Mouse (Mus musculus) heart, embryonic 12.5 days (tissue): ENCODE measurements around the gene Poc1b. TPM values are rescaled to one million over a fixed set of nuclear protein-coding genes. Genes with fewer than 3 reads are reported as not detected.

Experiments used
- ATAC-seq: fragments of 200-750 bp; cut with Nextera tagmentation; 2 replicates; pipeline ENCODE4 v1.8.0; 2017; ENCODE audit warnings: moderate TSS enrichment, moderate library complexity; ENCODE audit not compliant: insufficient number of reproducible peaks, low FRiP score
- H3K27ac ChIP-seq: fragments of 300-500 bp; sonication (generic); 2 replicates; pipeline ENCODE4 v1.5.1; 2016; ENCODE audit warnings: mild to moderate bottlenecking, moderate library complexity; ENCODE audit not compliant: poor library complexity, severe bottlenecking
- H3K27me3 ChIP-seq: fragments of 300-500 bp; sonication (generic); replicated peaks from 2 replicates; pipeline ENCODE4 v1.6.1; 2016; ENCODE audit warnings: mild to moderate bottlenecking, moderate library complexity
- H3K36me3 ChIP-seq: fragments of 300-500 bp; sonication (generic); 2 replicates; pipeline ENCODE4 v1.6.1; 2016; ENCODE audit warnings: mild to moderate bottlenecking, moderate library complexity
- H3K4me1 ChIP-seq: fragments of 300-500 bp; sonication (generic); replicated peaks from 2 replicates; pipeline ENCODE4 v1.6.1; 2016; ENCODE audit warnings: mild to moderate bottlenecking
- H3K4me2 ChIP-seq: fragments of 300-500 bp; sonication (generic); 2 replicates; pipeline ENCODE4 v1.6.1; 2016; ENCODE audit warnings: mild to moderate bottlenecking, moderate library complexity
- H3K4me3 ChIP-seq: fragments of 300-500 bp; sonication (generic); 2 replicates; pipeline ENCODE4 v1.5.1; 2016; ENCODE audit warnings: mild to moderate bottlenecking
- H3K9ac ChIP-seq: fragments of 300-500 bp; sonication (generic); 2 replicates; pipeline ENCODE4 v1.6.1; 2016; ENCODE audit warnings: mild to moderate bottlenecking, moderate library complexity
- H3K9me3 ChIP-seq: fragments of 300-500 bp; sonication (generic); replicated peaks from 2 replicates; pipeline ENCODE4 v1.6.1; 2016; ENCODE audit warnings: mild to moderate bottlenecking, moderate library complexity
- WGBS: fragments of 180-500 bp; shearing (Covaris S2); methylation state at CpG from one replicate; pipeline ENCODE4 v1.1.7; 2016; 5-methylcytosine and 5-hydroxymethylcytosine counted together
- polyA plus RNA-seq: library from polyadenylated mRNA; unstranded; fragments of >200 nt; fragmentation: Nextera tagmentation; extraction: Ambion mirVana; gene quantifications from 2 replicates; pipeline ENCODE4 v1.2.1, GENCODE M21; 2016

Gene Poc1b
- 11.2 and 12.0 TPM in 2 replicates for polyA plus RNA-seq

DNA sequence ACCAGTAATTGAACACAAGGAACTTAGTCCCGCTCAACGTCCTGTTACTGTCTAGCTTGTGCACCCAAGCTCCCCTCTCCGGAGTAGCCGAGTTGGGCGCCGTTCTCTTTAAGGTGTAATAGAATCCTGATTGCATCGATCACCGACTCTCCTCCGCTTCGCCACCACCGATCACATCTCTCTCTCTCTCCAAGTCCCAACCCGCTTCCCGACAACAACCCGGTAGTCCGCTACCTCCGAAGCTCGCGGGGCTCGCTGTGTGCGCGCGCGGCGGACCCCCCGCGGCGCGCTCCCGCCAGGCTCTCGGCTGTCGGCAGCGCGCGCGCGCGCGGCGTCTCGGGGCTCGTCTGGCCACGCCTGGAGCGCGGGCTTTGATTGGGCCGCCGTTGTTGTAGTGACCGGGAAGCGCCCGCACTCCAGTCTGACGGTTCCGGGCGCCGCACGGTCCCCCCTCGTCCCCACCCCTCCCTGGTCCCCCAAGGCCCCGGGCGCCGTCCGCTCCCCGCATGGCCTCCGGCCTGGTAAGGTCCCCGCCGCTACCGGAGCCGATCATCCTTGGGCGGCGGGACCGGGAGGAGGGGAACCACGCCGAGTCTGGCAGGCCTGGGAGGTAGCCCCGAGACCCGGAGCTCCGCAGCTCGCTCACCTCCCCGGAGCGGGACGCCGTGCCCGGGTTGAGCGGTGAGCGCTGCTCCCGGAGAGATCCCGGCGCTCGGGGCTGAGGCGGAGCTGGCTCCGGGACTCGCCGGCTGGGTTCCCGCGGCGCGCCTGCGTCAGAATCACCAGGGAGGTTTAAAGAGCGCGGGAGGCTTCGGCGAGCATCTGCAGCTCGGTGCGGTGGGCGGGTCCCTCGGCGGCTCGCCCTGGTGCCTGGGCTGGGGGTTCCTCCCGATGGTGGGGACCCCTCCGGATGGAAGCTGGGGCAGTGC is at the start of gene Poc1b:
Poc1b (plus strand) TSS at position 334 of the 929 bp plus-strand sequence.
- Histone ChIP-seq H3K4me3 (peak within 1 kb of the TSS; percentile 96), H3K36me3 (peaks cover 20% of the 10 kb centered on the region), H3K4me1 (peaks cover 11% of the 10 kb centered on the region), H3K27ac (peak within 1 kb of the TSS; percentile 61), H3K9me3 (no peaks in the 10 kb centered on the region), H3K9ac (peak within 1 kb of the TSS; percentile 93), H3K4me2 (peak within 1 kb of the TSS; percentile 99), H3K27me3 (no peaks in the 10 kb centered on the region)
- under 1% methylated on average over 100 of the region's 106 CpGs for WGBS
- peak; percentile 91 for ATAC-seq

GRCm38 (mm10) chr10:99060588-99060987 is 46.2 kb upstream of the Poc1b start:
- Histone ChIP-seq H3K27ac (no peak overlapping the region), H3K9ac (no peak overlapping the region), H3K4me2 (no peak overlapping the region), H3K9me3 (no peaks in the 10 kb centered on the region), H3K27me3 (no peaks in the 10 kb centered on the region), H3K4me3 (no peak overlapping the region), H3K4me1 (no peaks in the 10 kb centered on the region), H3K36me3 (no peaks in the 10 kb centered on the region)
- 81% methylated on average over 7 of the region's 7 CpGs for WGBS
- no peak for ATAC-seq

DNA sequence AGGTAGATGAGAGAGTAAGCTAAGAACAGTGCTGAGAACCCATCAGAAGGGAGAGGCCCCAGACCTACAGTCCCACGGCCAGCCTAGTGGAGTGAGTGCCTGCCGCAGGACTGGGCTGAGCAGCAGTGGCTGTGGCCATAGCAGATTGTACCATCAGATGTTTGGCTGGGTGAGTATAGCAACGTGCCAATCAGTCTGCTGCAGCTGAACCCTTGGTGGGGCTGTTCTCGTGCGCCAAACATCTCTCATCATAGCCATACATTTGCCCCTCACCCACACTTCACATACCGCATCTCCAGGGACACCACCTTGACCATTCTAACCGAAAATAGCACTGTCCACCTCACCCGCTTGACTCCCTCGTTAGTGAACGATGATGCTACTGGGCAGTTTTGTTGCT is 45.4 kb upstream of the Poc1b start:
- 79% methylated on average over 10 of the region's 10 CpGs for WGBS
- no peak overlapping the region for H3K4me3 ChIP-seq
- H3K36me3 ChIP-seq: no peaks in the 10 kb centered on the region
- no peaks in the 10 kb centered on the region for H3K9me3 ChIP-seq
- ATAC-seq: no peak
- no peak overlapping the region for H3K9ac ChIP-seq
- H3K27me3 ChIP-seq: no peaks in the 10 kb centered on the region
- no peaks in the 10 kb centered on the region for H3K4me1 ChIP-seq
- H3K27ac ChIP-seq: no peak overlapping the region
- H3K4me2 ChIP-seq: no peak overlapping the region

DNA sequence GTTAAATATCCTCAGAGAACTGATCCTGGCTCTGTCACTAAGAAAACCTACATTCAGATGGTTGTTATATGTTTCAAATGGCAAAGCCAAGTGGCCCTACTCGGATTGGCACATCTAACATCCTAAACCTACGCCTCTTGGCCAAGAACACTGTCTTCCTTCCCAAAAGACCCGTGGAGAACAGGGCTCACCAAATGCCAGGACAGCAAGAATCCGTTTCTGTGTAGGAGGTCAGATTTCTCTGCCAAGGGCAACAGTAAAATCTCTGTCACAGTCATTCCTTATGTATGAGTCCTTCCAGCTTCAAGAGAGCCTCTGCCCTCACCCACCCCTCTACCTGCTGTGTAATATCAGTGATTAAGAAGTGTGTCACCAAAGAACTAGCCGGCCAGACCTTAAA is 44.3 kb upstream of the Poc1b start:
- Histone ChIP-seq H3K4me3 (no peak overlapping the region), H3K9ac (no peak overlapping the region), H3K27me3 (no peaks in the 10 kb centered on the region), H3K36me3 (no peaks in the 10 kb centered on the region), H3K27ac (no peak overlapping the region), H3K9me3 (no peaks in the 10 kb centered on the region), H3K4me1 (no peaks in the 10 kb centered on the region), H3K4me2 (no peak overlapping the region)
- 64% methylated on average over 5 of the region's 5 CpGs for WGBS
- ATAC-seq: no peak

DNA sequence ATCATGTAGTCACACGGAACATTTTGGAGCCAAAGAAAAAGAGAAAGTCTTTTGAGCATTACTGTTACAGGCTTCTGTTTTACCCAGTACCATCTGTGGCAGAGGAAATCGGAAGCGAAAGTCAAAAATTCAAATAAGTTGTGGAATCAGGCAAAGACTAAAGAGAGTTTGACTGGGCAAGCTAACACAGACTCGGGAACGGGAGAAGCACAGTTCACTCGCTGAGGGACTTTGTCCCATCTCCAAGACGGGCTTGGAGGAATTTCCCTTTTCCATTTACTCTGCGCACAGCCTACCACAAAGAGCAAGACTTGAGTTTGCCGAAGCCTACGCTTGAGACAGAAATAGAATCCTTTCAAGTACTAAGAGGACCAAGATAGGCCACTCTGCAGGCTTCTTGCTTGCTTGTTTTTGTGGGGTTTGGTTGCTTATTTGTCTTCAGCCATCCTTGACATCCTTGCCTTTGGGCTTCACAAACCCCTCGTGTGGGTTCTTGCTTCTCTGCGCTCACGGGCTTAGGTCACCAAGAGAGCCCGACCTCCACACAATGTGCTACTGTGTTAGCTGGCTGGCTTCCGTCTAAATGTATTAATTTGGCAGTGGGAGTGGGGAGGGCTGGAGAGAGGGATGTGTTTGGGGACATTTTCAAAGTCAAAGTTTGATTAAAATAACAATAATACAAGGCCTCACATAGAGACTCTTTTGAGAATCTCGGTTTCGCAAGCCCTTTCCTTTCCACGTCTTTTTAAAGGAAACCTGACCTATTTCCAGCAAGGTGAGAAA is 30.5 kb upstream of the Poc1b start:
- Histone ChIP-seq H3K27me3 (no peaks in the 10 kb centered on the region), H3K36me3 (no peaks in the 10 kb centered on the region), H3K4me1 (0 out of 2 replicates have a peak, but pooled peaks cover 5% of the 10 kb centered on the region), H3K27ac (no peak overlapping the region), H3K9me3 (no peaks in the 10 kb centered on the region), H3K4me2 (peak overlapping the region; percentile 38), H3K9ac (no peak overlapping the region), H3K4me3 (no peak overlapping the region)
- no peak for ATAC-seq
- 64% methylated on average over 18 of the region's 18 CpGs for WGBS

GRCm38 (mm10) chr10:99078621-99079020 is 28.2 kb upstream of the Poc1b start:
- no peak overlapping the region for H3K9ac ChIP-seq

GRCm38 (mm10) chr10:99081569-99081990 is 25.3 kb upstream of the Poc1b start:
- no peak for ATAC-seq

More at GRCm38 (mm10) chr10:99078621-99079020, 28.2 kb upstream of the Poc1b start:
- ATAC-seq: no peak
- Histone ChIP-seq H3K27me3 (no peaks in the 10 kb centered on the region), H3K4me3 (no peak overlapping the region), H3K27ac (no peak overlapping the region), H3K36me3 (no peaks in the 10 kb centered on the region), H3K4me2 (no peak overlapping the region), H3K4me1 (peaks cover 10% of the 10 kb centered on the region), H3K9me3 (no peaks in the 10 kb centered on the region)
- WGBS: 68% methylated on average over 2 of the region's 2 CpGs

DNA sequence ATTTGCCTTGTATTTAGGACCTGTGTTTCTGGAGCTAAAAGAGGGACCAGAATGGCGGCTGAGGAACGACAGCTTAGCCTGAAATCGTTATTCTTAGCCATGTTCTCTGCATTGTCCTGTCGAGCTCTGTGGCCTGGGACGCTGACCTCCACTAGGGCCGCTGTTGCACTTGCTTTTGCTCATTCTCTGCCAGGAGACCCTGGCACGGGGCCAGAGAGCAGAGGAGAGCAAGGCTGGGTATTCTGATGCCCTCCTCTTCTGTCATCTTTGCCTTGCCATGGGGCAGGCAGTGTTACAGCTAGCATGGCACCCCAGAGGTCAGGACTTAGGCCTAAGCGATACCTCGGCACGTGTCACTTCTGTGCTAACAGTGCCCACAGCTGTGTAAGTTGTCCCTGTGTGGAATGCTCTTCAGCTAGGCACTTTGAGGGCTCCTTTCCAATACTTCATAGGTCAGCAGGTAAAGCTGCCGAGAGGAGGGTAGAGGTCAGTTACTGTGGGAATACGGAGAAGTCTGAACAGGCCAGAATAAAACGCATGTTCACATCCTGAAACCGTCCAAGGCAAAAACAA is 23.3 kb upstream of the Poc1b start:
- 78% methylated on average over 14 of the region's 14 CpGs for WGBS

More at GRCm38 (mm10) chr10:99081569-99081990, 25.3 kb upstream of the Poc1b start:
- 71% methylated on average over 10 of the region's 10 CpGs for WGBS
- H3K4me2 ChIP-seq: no peak overlapping the region
- H3K4me3 ChIP-seq: no peak overlapping the region
- peaks cover 13% of the 10 kb centered on the region for H3K4me1 ChIP-seq
- no peaks in the 10 kb centered on the region; the same call in 1 of the 2 replicates for H3K27me3 ChIP-seq
- no peak overlapping the region for H3K27ac ChIP-seq
- H3K9me3 ChIP-seq: no peaks in the 10 kb centered on the region
- no peaks in the 10 kb centered on the region for H3K36me3 ChIP-seq
- H3K9ac ChIP-seq: no peak overlapping the region

DNA sequence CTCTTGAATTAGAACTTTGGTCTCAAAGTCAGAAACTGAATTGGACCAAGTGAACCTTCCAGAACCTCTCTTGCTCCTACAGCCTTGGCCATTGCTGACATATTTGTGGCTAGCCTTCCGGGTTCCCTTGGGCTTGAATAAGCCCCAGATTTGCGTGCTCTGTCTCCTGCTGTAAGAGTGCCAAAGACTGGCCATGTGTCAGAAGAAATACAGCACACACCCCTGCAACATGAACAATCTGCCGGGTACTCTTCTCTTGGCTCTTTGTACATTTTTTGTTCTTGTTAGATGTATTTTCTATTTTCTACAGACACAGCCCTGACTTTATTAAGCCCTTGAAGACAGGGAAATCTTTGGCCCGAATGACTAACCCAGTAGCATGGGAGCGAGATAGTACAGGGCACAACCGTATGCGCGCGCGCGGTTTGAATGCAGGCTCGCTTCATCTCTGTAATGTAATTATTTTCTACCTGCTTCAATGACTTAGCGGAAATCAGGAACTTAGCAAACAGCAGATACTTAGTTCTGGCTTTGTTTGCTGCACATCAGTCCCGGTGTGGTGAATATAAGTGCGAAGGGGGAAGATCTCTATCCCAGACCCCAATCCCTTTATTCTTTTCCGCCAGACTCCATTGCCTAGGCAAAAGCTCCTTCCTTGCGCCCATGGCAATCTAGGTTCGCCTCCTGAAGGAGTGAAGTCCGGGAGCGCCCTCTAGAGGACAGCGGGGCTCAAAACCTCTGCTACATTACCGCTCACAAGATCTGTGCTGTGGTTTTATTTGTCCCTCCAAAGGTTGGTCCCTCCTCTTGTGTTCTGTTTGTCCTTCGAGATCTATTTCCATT is 22.2 kb upstream of the Poc1b start:
- Histone ChIP-seq H3K9ac (no peak overlapping the region), H3K4me2 (peak overlapping the region; percentile 33), H3K27me3 (no peaks in the 10 kb centered on the region; the same call in 1 of the 2 replicates), H3K36me3 (no peaks in the 10 kb centered on the region), H3K27ac (no peak overlapping the region), H3K4me1 (peaks cover 13% of the 10 kb centered on the region), H3K4me3 (no peak overlapping the region), H3K9me3 (no peaks in the 10 kb centered on the region)
- no peak for ATAC-seq
- WGBS: 43% methylated on average over 23 of the region's 23 CpGs

More for the DNA sequence above, 23.3 kb upstream of the Poc1b start:
- no peak overlapping the region for H3K27ac ChIP-seq
- no peak overlapping the region for H3K9ac ChIP-seq
- H3K4me3 ChIP-seq: no peak overlapping the region
- no peak for ATAC-seq
- no peaks in the 10 kb centered on the region for H3K36me3 ChIP-seq
- H3K4me1 ChIP-seq: peaks cover 13% of the 10 kb centered on the region
- no peak overlapping the region for H3K4me2 ChIP-seq
- no peaks in the 10 kb centered on the region for H3K9me3 ChIP-seq
- H3K27me3 ChIP-seq: no peaks in the 10 kb centered on the region; the same call in 1 of the 2 replicates

DNA sequence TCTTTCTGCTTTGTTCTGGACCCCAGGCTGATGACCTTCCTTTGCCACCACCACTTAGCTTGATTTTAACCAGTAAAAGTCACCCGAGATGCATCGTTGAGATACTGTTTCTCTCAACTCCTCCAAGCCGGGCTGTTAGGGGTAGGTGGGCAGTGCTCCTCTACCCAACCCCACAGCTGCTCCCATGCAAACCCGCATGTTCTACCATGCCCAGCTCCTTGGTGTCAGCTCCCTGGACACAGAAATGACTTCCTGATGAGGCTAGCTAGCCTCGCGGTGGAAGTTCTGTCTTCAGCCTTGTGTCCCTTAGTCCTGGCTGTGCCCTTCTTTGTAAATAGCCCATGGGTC is 21.6 kb upstream of the Poc1b start:
- H3K4me2 ChIP-seq: peak overlapping the region; percentile 33
- no peak overlapping the region for H3K9ac ChIP-seq
- H3K36me3 ChIP-seq: no peaks in the 10 kb centered on the region
- H3K27me3 ChIP-seq: no peaks in the 10 kb centered on the region; the same call in 1 of the 2 replicates
- no peaks in the 10 kb centered on the region for H3K9me3 ChIP-seq
- H3K4me1 ChIP-seq: peaks cover 13% of the 10 kb centered on the region
- ATAC-seq: no peak
- WGBS: 54% methylated on average over 6 of the region's 6 CpGs
- no peak overlapping the region for H3K27ac ChIP-seq
- no peak overlapping the region for H3K4me3 ChIP-seq
